Mouse (Mus musculus) frontal cortex, postnatal 14 days (tissue): ENCODE measurements around the gene Ptprd.

Experiments used
- DNase-seq, 2 experiments: peaks; one replicate each; pipeline ENCODE4 v3.0.0; 2022; ENCODE audit warnings: low spot score in 2 of 2

Ptprd gene

GRCm38 (mm10) chr4:76025571-76026325 lies 2186.0 kb downstream of the Ptprd start:
- DNase-seq = no peak

DNA sequence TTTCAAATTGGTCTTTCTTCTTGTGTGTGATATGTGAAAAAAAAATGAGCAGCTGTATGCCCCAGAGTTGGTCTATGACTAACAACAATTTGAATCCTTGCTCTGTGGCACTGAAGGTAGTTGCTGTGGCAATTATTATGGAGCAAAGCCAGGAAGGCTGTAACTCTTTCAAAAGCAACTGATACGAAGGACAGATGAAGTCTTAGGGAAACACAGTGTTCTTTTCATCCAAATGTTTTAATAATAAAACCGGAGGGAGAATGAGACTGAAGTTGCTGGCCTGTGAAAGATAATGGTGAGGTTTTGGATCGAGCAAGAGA lies 2187.3 kb downstream of the Ptprd start:
- DNase-seq = no peak

DNA sequence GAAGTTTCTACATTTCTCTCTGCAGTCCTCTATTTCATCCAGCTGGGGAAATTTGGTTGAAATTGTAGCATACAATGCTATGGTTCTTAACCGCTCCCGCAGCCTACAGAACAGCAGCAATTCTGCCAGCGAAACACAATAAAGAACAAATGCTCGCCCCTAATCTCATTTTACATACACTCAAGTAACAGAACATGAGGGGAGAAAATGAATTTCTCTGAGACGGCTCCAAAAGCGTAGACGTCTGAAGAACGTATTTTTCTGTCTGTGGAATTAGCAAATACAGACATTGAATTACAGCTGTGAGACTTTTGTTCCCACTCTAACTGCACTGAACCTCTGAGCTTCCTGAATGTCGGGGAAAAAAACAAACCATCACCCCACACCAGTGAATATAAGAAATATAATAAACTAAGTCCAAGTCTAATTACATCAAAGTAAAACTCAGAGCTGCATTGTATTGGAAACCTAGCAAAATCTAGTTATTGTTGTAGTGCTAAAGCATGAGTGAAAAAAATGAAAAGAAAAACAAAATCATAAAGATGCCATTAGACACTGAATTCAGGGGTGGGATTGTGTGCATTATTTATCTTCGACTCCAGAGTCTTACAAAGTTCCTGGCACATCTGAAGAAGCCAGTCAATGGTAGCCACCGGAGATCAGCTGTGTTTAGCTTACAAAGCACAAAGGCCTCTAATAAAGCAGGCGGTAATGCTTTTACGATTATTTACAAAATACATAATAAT lies 2187.8 kb downstream of the Ptprd start:
- no peak for DNase-seq

DNA sequence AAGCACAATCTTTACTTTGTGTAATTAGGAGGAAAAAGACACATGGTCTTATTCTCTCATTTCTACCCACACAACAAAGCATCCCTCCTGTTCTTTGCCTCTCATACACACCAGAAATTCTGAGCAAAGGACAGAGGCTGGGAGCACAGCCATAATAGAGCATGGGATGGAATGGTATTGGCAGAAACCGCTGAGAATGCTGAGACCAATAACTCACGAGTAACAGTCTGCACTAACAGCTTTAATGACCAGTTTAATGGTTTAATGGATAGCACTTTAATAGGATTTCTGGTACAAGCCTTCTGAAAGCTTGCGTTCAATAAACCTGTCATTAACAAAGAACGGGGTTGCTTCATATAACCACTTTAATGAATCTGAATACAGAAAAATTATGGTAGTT lies 2190.1 kb downstream of the Ptprd start:
- DNase-seq = no peak

DNA sequence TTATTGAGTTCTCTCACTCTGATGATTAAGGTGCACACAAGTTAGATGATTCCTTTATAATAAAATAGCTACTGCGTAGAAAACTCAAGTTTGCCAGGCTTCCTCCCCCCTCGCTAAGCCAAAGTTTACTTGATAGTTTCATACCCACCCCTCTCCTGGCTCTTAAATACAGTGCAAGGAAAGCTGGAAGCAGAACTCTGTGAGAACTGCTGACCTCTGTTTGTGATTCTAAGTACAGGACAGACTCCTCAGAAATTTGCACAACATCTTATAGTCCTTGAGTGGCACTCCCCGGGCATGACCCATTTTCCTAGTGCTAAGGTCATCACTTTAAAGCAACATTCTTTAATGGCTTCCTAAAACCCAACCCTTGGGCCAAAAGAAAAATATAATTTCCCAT lies 2196.7 kb downstream of the Ptprd start:
- no peak for DNase-seq

DNA sequence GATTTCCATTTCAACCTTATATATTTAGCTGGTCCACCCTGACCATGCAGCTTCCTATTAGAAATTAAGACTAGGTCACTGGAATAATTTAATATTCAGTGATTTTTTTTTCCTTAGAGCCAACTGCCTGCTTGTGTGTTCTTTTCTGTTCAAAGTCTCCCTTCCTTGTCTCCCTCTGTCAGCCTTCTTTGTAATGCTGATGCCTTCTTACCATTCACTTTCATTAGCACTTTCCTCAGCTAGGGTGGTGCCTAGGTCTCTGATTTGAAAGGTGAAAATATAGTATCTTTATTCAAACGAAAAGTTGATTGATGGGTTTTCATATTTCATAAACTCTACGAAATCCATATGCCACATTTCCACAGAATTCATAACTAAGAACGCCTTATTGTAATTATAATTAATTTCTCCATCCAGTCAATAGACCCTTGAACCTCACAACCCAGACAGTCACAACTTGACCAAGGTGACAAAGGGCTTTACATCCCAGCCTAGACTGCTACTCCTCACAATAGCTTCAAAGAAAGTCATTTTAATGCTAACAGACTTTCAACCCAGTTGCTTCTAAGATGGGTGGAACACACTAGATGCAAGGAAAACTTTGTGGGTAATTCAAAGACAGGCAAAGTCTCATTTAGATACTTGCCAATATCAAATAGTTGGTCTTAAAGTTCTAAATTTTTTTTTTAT lies 2197.5 kb downstream of the Ptprd start:
- DNase-seq = no peak

DNA sequence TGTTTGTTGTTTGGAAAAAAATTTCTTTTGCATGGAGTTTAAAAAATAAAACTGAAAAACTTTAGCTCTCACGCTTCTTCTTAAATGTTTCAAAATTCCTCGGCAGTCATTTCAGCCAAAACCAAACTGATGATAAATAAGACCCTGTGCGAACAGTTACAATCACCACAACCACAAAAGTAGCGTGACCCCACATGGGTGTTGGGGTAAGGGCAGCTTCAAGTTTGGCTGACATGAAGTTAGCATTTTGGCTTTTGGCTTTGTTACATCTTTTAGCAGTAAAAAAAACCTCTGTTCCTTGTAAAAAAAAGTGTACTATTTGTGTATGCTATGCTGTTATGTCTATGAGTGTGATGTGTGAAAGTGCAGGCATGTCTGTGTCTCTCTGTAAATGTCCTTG lies 2203.2 kb downstream of the Ptprd start:
- DNase-seq = no peak

DNA sequence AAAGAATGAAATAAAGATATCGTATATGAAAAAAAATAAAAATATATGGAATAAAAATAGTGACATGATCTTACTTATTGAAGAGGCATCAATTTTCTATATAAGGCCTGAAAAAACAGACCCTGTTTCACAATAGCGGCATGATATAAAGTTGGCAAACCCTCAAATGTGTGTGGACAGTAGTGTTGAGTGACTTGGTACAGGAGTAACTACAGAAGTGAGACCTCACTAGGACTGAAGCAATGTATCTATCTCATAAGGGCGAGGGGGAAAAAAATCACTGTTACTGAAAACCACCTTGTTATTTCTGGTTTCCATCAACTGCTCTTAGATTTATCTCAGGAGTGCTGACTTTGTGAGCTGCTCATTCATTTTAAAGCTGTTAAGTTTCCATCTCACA lies 2204.5 kb downstream of the Ptprd start:
- no peak for DNase-seq

DNA sequence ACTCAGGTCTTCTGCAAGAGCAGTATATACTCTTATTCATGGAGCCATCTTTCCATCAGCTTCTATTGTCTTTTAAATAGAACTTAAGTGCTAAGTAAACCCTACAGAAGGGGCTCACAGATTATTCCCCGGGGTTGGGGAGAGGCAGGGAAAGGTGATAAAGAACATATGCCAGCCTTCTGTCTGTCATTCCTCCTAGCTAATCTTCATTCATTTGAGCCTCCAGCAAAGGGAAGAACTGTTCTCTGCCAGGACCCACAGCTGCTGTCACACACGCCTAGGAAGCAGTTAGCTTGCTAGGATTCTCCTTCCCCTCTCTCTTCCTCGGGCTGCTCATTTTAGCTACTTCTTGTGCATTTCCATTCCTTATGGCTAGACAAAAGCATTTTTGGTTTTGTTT lies 2205.0 kb downstream of the Ptprd start:
- DNase-seq = no peak

DNA sequence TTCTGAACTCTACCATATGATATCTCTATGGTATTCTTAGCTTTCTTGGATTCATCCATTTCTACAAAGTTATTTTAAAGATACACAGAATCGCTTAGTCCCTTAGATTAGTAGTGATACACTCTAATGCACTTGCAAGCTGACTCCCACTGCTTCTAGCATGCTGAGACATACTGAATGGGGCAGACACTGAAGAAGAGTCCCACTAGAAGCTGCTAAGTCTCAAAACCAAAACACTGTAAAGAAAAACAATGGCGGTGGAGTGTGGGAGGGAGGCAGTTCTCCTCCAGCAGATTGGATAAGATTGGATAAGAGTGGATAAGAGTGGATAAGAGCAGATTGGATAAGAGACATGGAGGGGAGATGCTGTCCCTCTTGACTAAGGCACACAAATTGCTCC lies 2207.6 kb downstream of the Ptprd start:
- no peak for DNase-seq

DNA sequence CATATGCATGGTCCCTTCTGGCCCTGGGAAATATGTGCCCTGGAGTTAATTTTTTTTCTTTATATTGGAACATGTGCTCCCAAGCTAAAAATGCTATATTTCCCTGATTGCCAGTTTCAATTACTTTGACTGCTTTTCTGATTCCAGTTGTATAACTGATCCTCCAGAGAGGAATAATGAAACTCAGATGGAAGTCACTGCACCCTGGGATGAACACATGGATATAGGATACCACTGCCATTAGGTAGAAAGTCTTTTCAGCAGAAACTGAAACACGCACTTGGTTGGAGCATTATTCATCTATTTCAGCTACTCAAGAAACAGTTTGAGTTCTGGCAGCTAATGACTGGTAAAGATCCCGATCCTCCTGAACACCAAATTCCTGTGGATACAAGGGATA lies 2211.5 kb downstream of the Ptprd start:
- DNase-seq = no peak

DNA sequence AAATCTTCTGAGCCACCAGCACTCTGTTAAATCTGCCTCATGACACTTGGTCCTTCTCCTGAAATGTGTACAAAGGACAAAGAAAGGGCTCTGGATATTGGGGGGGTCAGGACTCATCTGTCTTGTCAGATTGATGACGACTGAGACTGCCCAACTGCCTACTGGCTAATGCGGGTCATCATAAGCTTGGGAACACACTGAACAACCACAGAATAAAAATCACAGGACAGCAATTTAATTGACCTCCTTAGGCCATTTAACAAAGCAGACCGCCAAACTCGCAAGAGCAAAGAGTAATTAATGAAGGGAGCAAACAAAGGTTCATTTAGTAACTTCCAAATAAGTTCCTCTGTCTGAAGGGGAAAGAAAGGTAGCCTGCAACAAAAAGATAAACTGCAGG lies 2215.9 kb downstream of the Ptprd start:
- DNase-seq = no peak

DNA sequence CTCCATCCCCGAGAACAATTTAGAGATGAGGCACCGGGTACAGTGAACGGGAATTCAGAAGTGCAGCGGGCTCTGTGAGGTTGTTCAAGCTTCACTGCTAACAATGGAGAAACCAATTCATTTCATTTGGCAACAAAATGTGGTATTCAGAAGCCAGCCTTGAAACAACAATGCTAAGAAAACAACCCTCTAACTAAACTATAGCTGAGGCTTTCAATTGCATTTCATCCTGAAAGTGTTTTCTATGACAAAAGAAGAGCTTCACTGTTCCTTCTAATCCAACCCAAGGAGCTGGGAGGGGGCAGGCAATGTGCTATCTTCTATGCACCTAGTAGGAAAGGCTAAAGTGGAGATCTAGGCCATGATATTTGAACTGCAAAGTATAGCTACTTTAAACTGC lies 2217.2 kb downstream of the Ptprd start:
- DNase-seq = no peak

GRCm38 (mm10) chr4:75993092-75993491 lies 2218.7 kb downstream of the Ptprd start:
- no peak for DNase-seq

- no peak for DNase-seq
These were observed 2220.0 kb downstream of the Ptprd start for GRCm38 (mm10) chr4:75991621-75992245.

DNA sequence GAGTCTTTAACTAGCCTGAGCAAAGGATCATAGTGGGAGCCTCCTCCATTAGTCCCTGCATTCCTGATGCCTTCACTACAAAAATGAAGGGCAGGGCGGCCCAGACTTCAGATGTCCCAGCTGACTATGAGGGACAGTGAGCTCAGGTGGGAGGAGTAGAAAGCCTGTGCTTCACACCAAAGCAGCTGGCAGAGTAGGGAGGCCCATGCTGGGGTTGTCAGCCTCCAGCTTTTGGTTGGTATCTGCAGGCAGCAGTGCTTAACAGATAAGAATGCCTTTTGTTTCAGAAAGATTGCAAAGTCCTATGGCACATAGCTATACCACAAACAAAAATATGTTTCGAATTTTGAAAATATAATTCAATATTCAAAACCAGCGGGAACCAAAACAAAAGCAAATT lies 2237.0 kb downstream of the Ptprd start:
- no peak for DNase-seq

DNA sequence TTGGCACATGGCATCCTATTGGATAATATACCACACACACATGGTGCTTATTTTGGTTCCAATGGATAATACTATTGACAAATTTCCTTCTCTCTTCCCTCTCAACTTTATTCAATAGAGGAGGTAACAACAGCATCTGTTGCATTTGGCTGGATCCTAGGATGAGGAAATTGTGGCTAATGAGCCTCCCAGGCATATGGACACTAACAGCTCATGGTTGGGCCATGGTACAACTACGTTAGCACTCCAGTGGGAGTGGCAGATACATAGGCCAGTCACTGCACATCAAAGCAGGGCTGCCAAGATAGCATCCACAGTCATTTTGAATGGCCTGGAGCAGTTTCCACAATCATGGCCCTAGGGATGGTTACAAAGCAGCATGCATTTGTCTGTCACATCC lies 2238.4 kb downstream of the Ptprd start:
- DNase-seq = no peak

GRCm38 (mm10) chr4:75969961-75970360 lies 2241.8 kb downstream of the Ptprd start:
- no peak for DNase-seq

- no peak for DNase-seq
These were observed 2243.1 kb downstream of the Ptprd start for GRCm38 (mm10) chr4:75968618-75969017.

- no peak for DNase-seq
These were observed 2246.0 kb downstream of the Ptprd start for GRCm38 (mm10) chr4:75965810-75966209.

GRCm38 (mm10) chr4:75962916-75963315 lies 2248.8 kb downstream of the Ptprd start:
- DNase-seq = no peak

GRCm38 (mm10) chr4:75961865-75962264 lies 2249.9 kb downstream of the Ptprd start:
- DNase-seq = no peak
